Mouse (Mus musculus) MEL (cell line): ENCODE measurements around the gene Tmem95. TPM values are rescaled to one million over a fixed set of nuclear protein-coding genes. Genes with fewer than 3 reads are reported as not detected.

ENCODE experiments used
- DNase-seq: peaks from one replicate; pipeline ENCODE4 v3.0.0; 2011; ENCODE audit warnings: low read depth, low spot score
- H3K27ac ChIP-seq: 2 replicates; pipeline ENCODE4 v1.5.1; 2012; ENCODE audit warnings: low read depth, mild to moderate bottlenecking, control low read depth, low read length, moderate library complexity; ENCODE audit not compliant: control insufficient read depth
- H3K27me3 ChIP-seq, 2 experiments: fragments of 150-350 bp in 1 of 2; sonication (generic) in 1 of 2; 2 replicates each; pipeline ENCODE4 v1.6.1; 2012; ENCODE audit warnings: low read length in 2 of 2, mild to moderate bottlenecking in 2 of 2, improper control_type of control experiment in 1 of 2, moderate library complexity in 1 of 2; ENCODE audit not compliant: insufficient read depth in 2 of 2, control insufficient read depth in 1 of 2
- H3K36me3 ChIP-seq, 2 experiments: 2 replicates each; pipeline ENCODE4 v1.6.1; 2012 to 2014; ENCODE audit warnings: low read length in 2 of 2, improper control_type of control experiment in 1 of 2, inconsistent platforms in 1 of 2, mild to moderate bottlenecking in 1 of 2; ENCODE audit not compliant: insufficient read depth in 2 of 2, control insufficient read depth in 1 of 2
- H3K4me1 ChIP-seq, 2 experiments: fragments of 150-350 bp in 1 of 2; sonication (generic) in 1 of 2; 2 replicates each; pipeline ENCODE4 v1.6.1; 2012; ENCODE audit warnings: low read length in 2 of 2, improper control_type of control experiment in 1 of 2, mild to moderate bottlenecking in 1 of 2; ENCODE audit not compliant: insufficient read depth in 2 of 2, control insufficient read depth in 1 of 2
- H3K4me3 ChIP-seq, 2 experiments: fragments of 150-350 bp in 1 of 2; sonication (generic) in 1 of 2; 2 replicates each; pipeline ENCODE4 v1.5.1; 2012; ENCODE audit warnings: low read depth in 2 of 2, low read length in 2 of 2, mild to moderate bottlenecking in 2 of 2, moderate library complexity in 2 of 2, control low read depth in 1 of 2, improper control_type of control experiment in 1 of 2; ENCODE audit not compliant: control insufficient read depth in 1 of 2, insufficient read depth in 1 of 2
- H3K79me2 ChIP-seq: 2 replicates; pipeline ENCODE4 v1.6.1; 2012; ENCODE audit warnings: mild to moderate bottlenecking, low read length, moderate library complexity; ENCODE audit not compliant: control insufficient read depth, poor library complexity, insufficient read depth
- H3K9ac ChIP-seq: 2 replicates; pipeline ENCODE4 v1.6.1; 2012; ENCODE audit warnings: low read depth, mild to moderate bottlenecking, control low read depth, low read length, moderate library complexity; ENCODE audit not compliant: control insufficient read depth, poor library complexity, severe bottlenecking
- H3K9me3 ChIP-seq: fragments of 150-350 bp; sonication (generic); replicated peaks from 2 replicates; pipeline ENCODE4 v1.6.1; 2012; ENCODE audit warnings: mild to moderate bottlenecking, low read length, improper control_type of control experiment, moderate library complexity; ENCODE audit not compliant: insufficient read depth
- CTCF ChIP-seq, 3 experiments: IDR thresholded peaks in 2 of 3; conservative IDR thresholded peaks in 1 of 3; 2 replicates each; pipeline ENCODE4 v1.5.1; 2011 to 2012; ENCODE audit warnings: low read length in 3 of 3, low read depth in 2 of 3, mild to moderate bottlenecking in 2 of 3, improper control_type of control experiment in 1 of 3, inconsistent platforms in 1 of 3, mixed read lengths in 1 of 3, moderate library complexity in 1 of 3; ENCODE audit not compliant: control insufficient read depth in 1 of 3, insufficient read depth in 1 of 3, poor library complexity in 1 of 3, severe bottlenecking in 1 of 3
- EP300 ChIP-seq, 2 experiments: IDR thresholded peaks; 2 replicates each; pipeline ENCODE4 v1.6.1; 2011; ENCODE audit warnings: improper control_type of control experiment in 2 of 2, low read length in 2 of 2, low read depth in 1 of 2, mild to moderate bottlenecking in 1 of 2
- ETS1 ChIP-seq: IDR thresholded peaks from 2 replicates; pipeline ENCODE4 v1.6.1; 2012; ENCODE audit warnings: low read depth, mild to moderate bottlenecking, inconsistent platforms, low read length, improper control_type of control experiment, moderate library complexity
- GATA1 ChIP-seq: IDR thresholded peaks from 2 replicates; pipeline ENCODE4 v1.6.1; 2011; ENCODE audit warnings: low read depth, low read length, improper control_type of control experiment
- KAT2A ChIP-seq: conservative IDR thresholded peaks from 2 replicates; pipeline ENCODE4 v1.6.1; 2012; ENCODE audit warnings: low read depth, low read length, improper control_type of control experiment, inconsistent platforms
- MAFK ChIP-seq: IDR thresholded peaks from 2 replicates; pipeline ENCODE4 v1.6.1; 2011; ENCODE audit warnings: low read depth, mild to moderate bottlenecking, low read length, improper control_type of control experiment, borderline replicate concordance
- MYB ChIP-seq: IDR thresholded peaks from 2 replicates; pipeline ENCODE4 v1.6.1; 2011; ENCODE audit warnings: mild to moderate bottlenecking, low read depth, low read length, improper control_type of control experiment
- MYC ChIP-seq: IDR thresholded peaks from 2 replicates; pipeline ENCODE4 v1.6.1; 2011; ENCODE audit warnings: low read depth, mild to moderate bottlenecking, low read length, improper control_type of control experiment, moderate library complexity
- NELFE ChIP-seq: IDR thresholded peaks from 2 replicates; pipeline ENCODE4 v1.6.1; 2011; ENCODE audit warnings: low read depth, low read length, improper control_type of control experiment
- NRF1 ChIP-seq: IDR thresholded peaks from 2 replicates; pipeline ENCODE4 v1.6.1; 2014; ENCODE audit warnings: low read depth, mild to moderate bottlenecking, inconsistent platforms, low read length, improper control_type of control experiment, moderate library complexity; ENCODE audit not compliant: poor library complexity, insufficient read depth, severe bottlenecking
- POLR2A ChIP-seq, 2 experiments: IDR thresholded peaks; 2 replicates each; pipeline ENCODE4 v1.6.1; 2011 to 2012; ENCODE audit warnings: low read length in 2 of 2, mild to moderate bottlenecking in 2 of 2, control low read depth in 1 of 2, improper control_type of control experiment in 1 of 2, low read depth in 1 of 2, moderate library complexity in 1 of 2; ENCODE audit not compliant: control insufficient read depth in 1 of 2, insufficient read depth in 1 of 2, poor library complexity in 1 of 2
- POLR2AphosphoS2 ChIP-seq: IDR thresholded peaks from 2 replicates; pipeline ENCODE4 v1.6.1; 2011; ENCODE audit warnings: low read length, improper control_type of control experiment
- RCOR1 ChIP-seq: IDR thresholded peaks from 2 replicates; pipeline ENCODE4 v1.6.1; 2012; ENCODE audit warnings: low read depth, mild to moderate bottlenecking, inconsistent platforms, low read length, improper control_type of control experiment
- SMC3 ChIP-seq: IDR thresholded peaks from 2 replicates; pipeline ENCODE4 v1.6.1; 2011; ENCODE audit warnings: low read depth, low read length, improper control_type of control experiment
- USF1 ChIP-seq: IDR thresholded peaks from 2 replicates; pipeline ENCODE4 v1.6.1; 2014; ENCODE audit warnings: low read depth, mild to moderate bottlenecking, inconsistent platforms, low read length, improper control_type of control experiment, moderate library complexity
- USF2 ChIP-seq, 2 experiments: IDR thresholded peaks; 2 replicates each; pipeline ENCODE4 v1.6.1; 2011 to 2012; ENCODE audit warnings: improper control_type of control experiment in 2 of 2, low read length in 2 of 2, borderline replicate concordance in 1 of 2, inconsistent platforms in 1 of 2, low read depth in 1 of 2, mild to moderate bottlenecking in 1 of 2; ENCODE audit not compliant: insufficient read depth in 1 of 2
- ZC3H11A ChIP-seq: IDR thresholded peaks from 2 replicates; pipeline ENCODE4 v1.6.1; 2012; ENCODE audit warnings: low read depth, mild to moderate bottlenecking, inconsistent platforms, low read length, improper control_type of control experiment
- ZNF384 ChIP-seq: IDR thresholded peaks from 2 replicates; pipeline ENCODE4 v1.6.1; 2012; ENCODE audit warnings: low read depth, mild to moderate bottlenecking, inconsistent platforms, low read length, improper control_type of control experiment
- polyA plus RNA-seq, 2 experiments: library from polyadenylated mRNA; stranded (reverse) in 1 of 2; unstranded in 1 of 2; fragments of >175 nt in 1 of 2; fragments of >200 nt in 1 of 2; gene quantifications; 2 replicates each; pipeline versions ENCODE4 v1.2.1 to v1.2.4; 2012; ENCODE audit warnings: low replicate concordance in 2 of 2, low read depth in 1 of 2; ENCODE audit not compliant: insufficient read length in 2 of 2, insufficient read depth in 1 of 2, missing spikeins in 1 of 2
- total RNA-seq: library from RNA; depleted of rRNA; stranded (reverse); fragments of 300-350 nt; gene quantifications from 2 replicates; pipeline ENCODE4 v1.2.3, GENCODE M21; 2012

Tmem95 gene
- total and polyA plus RNA-seq, 3 experiments, result not detected

GRCm38 (mm10) chr11:69858113-69858998 is 19.5 kb downstream of the Tmem95 start, which contains the start of gene Tnk1:
Gene Tnk1, minus strand, starts transcription at chr11:69858730.
- H3K9me3 ChIP-seq, result no peaks in the 10 kb centered on the region
- peaks cover 4 to 18% of the 10 kb centered on the region in 2 experiments; a peak in 3 of 4 replicates for H3K4me1 ChIP-seq
- no peaks in the 10 kb centered on the region for H3K79me2 ChIP-seq
- peaks cover 0 to 12% of the 10 kb centered on the region in 2 experiments; a peak in 2 of 4 replicates for H3K36me3 ChIP-seq
- no peak within 1 kb of the TSS for H3K27ac ChIP-seq
- H3K27me3 ChIP-seq, result no peaks in the 10 kb centered on the region
- no peak for DNase-seq
- no peak for TF ChIP-seq USF1
- TF ChIP-seq MYB, result no peak
- TF ChIP-seq MAFK, result no peak
- TF ChIP-seq RCOR1, result no peak
- no peak for TF ChIP-seq ZC3H11A
- no peak for TF ChIP-seq USF2 (IDR thresholded peaks at IDR 0.05; ENCODE audit: borderline replicate concordance in 1 of 2, insufficient read depth in 1 of 2, low read depth in 1 of 2, low read length in 2 of 2)
- TF ChIP-seq MYC, result no peak
- no peak for TF ChIP-seq NELFE
- no peak for TF ChIP-seq NRF1
- H3K9ac ChIP-seq, result no peak within 1 kb of the TSS
- H3K4me3 ChIP-seq, result no peak within 1 kb of the TSS

- TF ChIP-seq USF2 (IDR thresholded peaks at IDR 0.05; ENCODE audit: borderline replicate concordance in 1 of 2, insufficient read depth in 1 of 2, low read depth in 1 of 2, low read length in 2 of 2) (no peak), CTCF (IDR thresholded peaks at IDR 0.05 in 2 of 3, conservative IDR thresholded peaks at IDR 0.05 in 1 of 3; ENCODE audit: control insufficient read depth in 1 of 3, insufficient read depth in 1 of 3, low read depth in 2 of 3, low read length in 3 of 3, poor library complexity in 1 of 3, severe bottlenecking in 1 of 3) (peak in 2 of 3 experiments; percentile 38 to 65; a peak in 4 of 6 replicates)
- no peak for DNase-seq
- no peak overlapping the region for H3K27ac ChIP-seq
- no peaks in the 10 kb centered on the region for H3K79me2 ChIP-seq
- H3K36me3 ChIP-seq, result peaks cover 0 to 12% of the 10 kb centered on the region in 2 experiments; a peak in 2 of 4 replicates
- no peak overlapping the region for H3K9ac ChIP-seq
- H3K9me3 ChIP-seq, result no peaks in the 10 kb centered on the region
- peaks cover 7 to 21% of the 10 kb centered on the region in 2 experiments; a peak in 3 of 4 replicates for H3K4me1 ChIP-seq
- H3K27me3 ChIP-seq, result no peaks in the 10 kb centered on the region
- H3K4me3 ChIP-seq, result no peak overlapping the region
These were observed 22.5 kb downstream of the Tmem95 start for GRCm38 (mm10) chr11:69855347-69855746.

GRCm38 (mm10) chr11:69854680-69855079 is 23.1 kb downstream of the Tmem95 start:
- peak overlapping the region; percentile 75 for H3K27ac ChIP-seq
- H3K9ac ChIP-seq, result no peak overlapping the region
- peak; percentile 43 for DNase-seq
- H3K36me3 ChIP-seq, result peaks cover 0 to 12% of the 10 kb centered on the region in 2 experiments; a peak in 2 of 4 replicates
- H3K4me1 ChIP-seq, result peaks cover 7 to 21% of the 10 kb centered on the region in 2 experiments; a peak in 3 of 4 replicates
- no peaks in the 10 kb centered on the region for H3K27me3 ChIP-seq
- no peak overlapping the region for H3K4me3 ChIP-seq
- no peaks in the 10 kb centered on the region for H3K79me2 ChIP-seq
- no peaks in the 10 kb centered on the region for H3K9me3 ChIP-seq
- TF ChIP-seq POLR2A (IDR thresholded peaks at IDR 0.05; ENCODE audit: control insufficient read depth in 1 of 2, insufficient read depth in 1 of 2, low read depth in 1 of 2, low read length in 2 of 2, poor library complexity in 1 of 2) (no peak), KAT2A (no peak), NELFE (no peak), GATA1 (no peak), POLR2AphosphoS2 (no peak), ZNF384 (no peak), ETS1 (no peak), SMC3 (no peak), EP300 (IDR thresholded peaks at IDR 0.05; ENCODE audit: low read depth in 1 of 2, low read length in 2 of 2) (no peak)
